Mouse (Mus musculus): ENCODE measurements at regions not wholly inside any gene's neighbourhood (a gene's known extent, or its start where the extent isn't known, plus 50 kb on each side); places are given as distances from the start of the nearest gene placed in this dataset.

GRCm38 (mm10) chr16:71622664-71623063 is 685.4 kb upstream of the Robo1 start:
- DNase-seq (ENCODE audit: low spot score) = no peak

- DNase-seq (ENCODE audit: low spot score) = no peak
Observed at GRCm38 (mm10) chr16:71640361-71640760, 667.7 kb upstream of the Robo1 start.

- no peak for DNase-seq (ENCODE audit: low spot score)
Observed at GRCm38 (mm10) chr16:71643223-71643622, 664.9 kb upstream of the Robo1 start.

- no peak for DNase-seq (ENCODE audit: low spot score)
Observed at GRCm38 (mm10) chr16:71678075-71678701, 629.9 kb upstream of the Robo1 start.

GRCm38 (mm10) chr16:71693464-71693863 is 614.6 kb upstream of the Robo1 start:
- no peak for DNase-seq (ENCODE audit: low spot score)

GRCm38 (mm10) chr16:71705846-71706245 is 602.3 kb upstream of the Robo1 start:
- no peak for DNase-seq (ENCODE audit: low spot score)

GRCm38 (mm10) chr16:71709684-71710083 is 598.4 kb upstream of the Robo1 start:
- no peak for DNase-seq (ENCODE audit: low spot score)

- no peak for DNase-seq (ENCODE audit: low spot score)
Observed at GRCm38 (mm10) chr16:71711879-71712278, 596.2 kb upstream of the Robo1 start.

GRCm38 (mm10) chr16:71717207-71717606 is 590.9 kb upstream of the Robo1 start:
- DNase-seq (ENCODE audit: low spot score) = peak; percentile 61

- DNase-seq (ENCODE audit: low spot score) = no peak
Observed at GRCm38 (mm10) chr16:71724898-71725297, 583.2 kb upstream of the Robo1 start.

GRCm38 (mm10) chr16:71737941-71738340 is 570.2 kb upstream of the Robo1 start:
- DNase-seq (ENCODE audit: low spot score) = no peak

- no peak for DNase-seq (ENCODE audit: low spot score)
Observed at GRCm38 (mm10) chr16:71739104-71739503, 569.0 kb upstream of the Robo1 start.

GRCm38 (mm10) chr16:71780945-71781344 is 527.2 kb upstream of the Robo1 start:
- DNase-seq (ENCODE audit: low spot score) = no peak

GRCm38 (mm10) chr16:71812840-71813239 is 495.3 kb upstream of the Robo1 start:
- DNase-seq (ENCODE audit: low spot score) = peak; percentile 16

- DNase-seq (ENCODE audit: low spot score) = no peak
Observed at GRCm38 (mm10) chr16:71835325-71835724, 472.8 kb upstream of the Robo1 start.

- no peak for DNase-seq (ENCODE audit: low spot score)
Observed at GRCm38 (mm10) chr16:71850097-71850496, 458.0 kb upstream of the Robo1 start.

- DNase-seq (ENCODE audit: low spot score) = no peak
Observed at GRCm38 (mm10) chr16:71851590-71852190, 456.4 kb upstream of the Robo1 start.

GRCm38 (mm10) chr16:71857877-71858276 is 450.2 kb upstream of the Robo1 start:
- DNase-seq (ENCODE audit: low spot score) = no peak

GRCm38 (mm10) chr16:71860205-71860604 is 447.9 kb upstream of the Robo1 start:
- no peak for DNase-seq (ENCODE audit: low spot score)

GRCm38 (mm10) chr16:71885701-71886100 is 422.4 kb upstream of the Robo1 start:
- DNase-seq (ENCODE audit: low spot score) = no peak

- DNase-seq (ENCODE audit: low spot score) = no peak
Observed at GRCm38 (mm10) chr16:71889679-71890078, 418.4 kb upstream of the Robo1 start.

GRCm38 (mm10) chr16:71923111-71923510 is 385.0 kb upstream of the Robo1 start:
- DNase-seq (ENCODE audit: low spot score) = no peak

- no peak for DNase-seq (ENCODE audit: low spot score)
Observed at GRCm38 (mm10) chr16:71944165-71944564, 363.9 kb upstream of the Robo1 start.

GRCm38 (mm10) chr16:71944846-71945245 is 363.3 kb upstream of the Robo1 start:
- DNase-seq (ENCODE audit: low spot score) = no peak
